Mouse (Mus musculus) erythroblast, embryonic 14.5 days (primary cell): ENCODE results near the gene Parp16. TPM values are rescaled to one million over a fixed set of nuclear protein-coding genes. Genes with fewer than 3 reads are reported as not detected.

Experiments used
- H3K27me3 ChIP-seq: 2 replicates; pipeline ENCODE4 v1.6.1; 2012; ENCODE audit warnings: inconsistent platforms; ENCODE audit not compliant: control insufficient read depth
- H3K36me3 ChIP-seq: 2 replicates; pipeline ENCODE4 v1.6.1; 2012; ENCODE audit warnings: mild to moderate bottlenecking, inconsistent platforms; ENCODE audit not compliant: control insufficient read depth
- H3K4me1 ChIP-seq: 2 replicates; pipeline ENCODE4 v1.6.1; 2012; ENCODE audit warnings: inconsistent platforms; ENCODE audit not compliant: control insufficient read depth
- H3K4me3 ChIP-seq: replicated peaks from 2 replicates; pipeline ENCODE3; 2012; ENCODE audit warnings: moderate library complexity, mild to moderate bottlenecking, inconsistent platforms
- H3K9me3 ChIP-seq: 2 replicates; pipeline ENCODE4 v1.6.1; 2012; ENCODE audit warnings: low read length, inconsistent platforms, mixed read lengths; ENCODE audit not compliant: control insufficient read depth
- GATA1 ChIP-seq: IDR thresholded peaks from 2 replicates; pipeline ENCODE4 v1.6.1; 2012; ENCODE audit warnings: low read length, inconsistent platforms, mixed read lengths
- TAL1 ChIP-seq: IDR thresholded peaks from 3 replicates; pipeline ENCODE4 v1.6.1; 2012; ENCODE audit warnings: low read length, inconsistent platforms, mixed read lengths
- polyA plus RNA-seq: library from polyadenylated mRNA; stranded (reverse); fragments of >175 nt; gene quantifications from 2 replicates; pipeline ENCODE4 v1.2.3, GENCODE M21; 2012

Gene Parp16
- polyA plus RNA-seq, 1 experiment, result 3.0 TPM

DNA sequence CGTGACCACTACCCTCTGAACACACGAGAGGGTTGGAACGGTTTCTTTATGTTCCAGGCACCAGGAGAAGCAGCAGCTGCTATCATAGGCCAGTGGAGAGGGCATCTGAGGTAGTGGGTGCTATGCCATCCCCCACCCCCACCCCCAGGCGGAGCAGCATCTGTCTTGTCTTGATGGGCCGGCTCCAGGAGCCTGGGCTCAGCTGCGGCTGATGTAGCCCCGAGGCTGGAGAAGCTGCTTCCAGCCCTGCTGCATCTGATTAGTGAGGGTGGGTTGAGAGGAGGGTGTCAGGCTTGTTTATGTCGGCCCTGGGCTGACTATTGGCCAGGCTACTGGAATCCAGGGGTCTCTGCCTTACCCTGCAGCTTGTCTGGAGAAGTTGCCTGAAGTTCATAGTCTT, 36.1 kb downstream of the Parp16 start:
- no peak for TF ChIP-seq TAL1
- no peak for TF ChIP-seq GATA1
- no peaks in the 10 kb centered on the region for H3K9me3 ChIP-seq
- H3K4me3 ChIP-seq, result no peak overlapping the region
- H3K27me3 ChIP-seq, result no peaks in the 10 kb centered on the region
- H3K36me3 ChIP-seq, result peaks cover 92% of the 10 kb centered on the region
- H3K4me1 ChIP-seq, result peaks cover 4% of the 10 kb centered on the region

DNA sequence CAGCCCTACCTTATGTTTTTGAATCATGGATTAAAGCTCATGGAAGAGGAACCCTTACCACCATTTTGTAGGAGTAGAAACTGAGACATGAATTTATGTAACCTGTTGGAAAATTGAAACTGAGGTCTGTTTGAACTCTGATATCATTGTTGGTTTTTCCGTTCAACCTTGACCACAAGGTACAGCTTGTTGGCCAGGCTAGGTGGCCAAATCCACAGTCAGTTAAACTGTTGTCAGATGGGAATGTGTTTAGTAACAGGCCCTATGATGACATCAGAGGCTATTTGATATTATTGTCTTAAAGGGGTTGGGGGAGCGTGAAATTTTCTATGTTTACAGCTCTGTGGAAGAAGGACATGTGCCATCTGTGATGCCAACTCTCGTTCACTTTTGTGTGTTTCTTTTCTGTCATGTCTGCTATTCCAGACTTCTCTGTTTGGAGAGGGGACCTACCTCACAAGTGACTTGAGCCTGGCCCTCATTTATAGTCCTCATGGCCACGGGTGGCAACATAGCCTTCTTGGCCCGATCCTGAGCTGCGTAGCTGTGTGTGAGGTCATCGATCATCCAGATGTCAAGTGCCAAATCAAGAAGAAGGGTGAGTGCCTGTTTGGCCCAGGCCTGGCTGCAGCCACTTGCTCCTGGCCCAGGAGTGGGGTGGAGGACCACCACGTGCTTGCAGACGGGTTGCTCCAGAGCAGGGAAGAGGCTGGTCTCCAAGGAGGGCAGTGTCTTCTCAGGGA, 38.3 kb downstream of the Parp16 start:
- Histone ChIP-seq H3K27me3 (no peaks in the 10 kb centered on the region), H3K36me3 (peaks cover 96% of the 10 kb centered on the region), H3K4me1 (peaks cover 4% of the 10 kb centered on the region), H3K4me3 (no peak overlapping the region), H3K9me3 (no peaks in the 10 kb centered on the region)
- TF ChIP-seq GATA1 (no peak), TAL1 (no peak)

DNA sequence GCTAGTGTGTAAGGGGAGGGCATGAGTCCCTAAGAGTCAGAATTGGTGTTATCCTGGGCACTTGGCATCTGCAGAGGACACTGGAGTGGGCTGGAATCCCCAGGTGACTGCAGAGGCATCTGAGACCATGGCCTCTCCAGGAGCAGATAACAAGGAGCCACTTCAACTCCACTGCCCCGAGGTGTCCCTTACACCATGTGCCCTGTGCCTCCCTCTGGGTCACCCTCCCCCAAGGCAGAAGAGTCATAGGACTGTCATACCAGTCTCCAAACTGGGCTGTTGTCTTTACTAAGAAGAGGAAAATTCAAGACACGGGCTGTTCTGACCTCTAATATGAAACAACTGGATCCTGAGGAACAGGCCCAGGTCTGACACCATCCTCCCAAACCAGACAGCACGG, 39.6 kb downstream of the Parp16 start:
- Histone ChIP-seq H3K27me3 (no peaks in the 10 kb centered on the region), H3K4me3 (no peak overlapping the region), H3K36me3 (peaks cover 86% of the 10 kb centered on the region), H3K4me1 (peaks cover 4% of the 10 kb centered on the region), H3K9me3 (no peaks in the 10 kb centered on the region)
- TF ChIP-seq GATA1 (no peak), TAL1 (no peak)

DNA sequence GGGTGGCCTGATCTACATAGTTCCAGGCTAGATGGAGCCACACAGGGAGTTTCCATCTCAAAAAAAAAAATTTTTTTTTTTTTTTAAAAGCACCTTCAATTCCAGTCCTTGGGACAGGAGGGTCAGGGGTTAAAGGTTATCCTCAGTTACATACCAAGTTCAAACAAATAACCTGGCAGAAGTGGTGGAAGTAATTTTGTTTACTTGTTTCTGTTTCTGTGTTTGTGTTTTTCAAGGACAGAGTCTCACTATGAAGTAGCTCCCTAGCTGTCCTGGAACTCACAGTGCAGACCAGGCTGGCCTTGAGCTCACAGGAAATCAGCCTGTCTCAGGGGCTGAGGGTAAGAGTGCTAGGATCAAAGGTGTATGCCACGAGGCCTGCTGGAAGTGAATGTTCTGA, 40.4 kb downstream of the Parp16 start:
- no peak overlapping the region for H3K4me3 ChIP-seq
- H3K4me1 ChIP-seq, result peaks cover 4% of the 10 kb centered on the region
- no peaks in the 10 kb centered on the region for H3K9me3 ChIP-seq
- TF ChIP-seq TAL1 (no peak), GATA1 (no peak)
- H3K27me3 ChIP-seq, result no peaks in the 10 kb centered on the region
- H3K36me3 ChIP-seq, result peaks cover 77% of the 10 kb centered on the region

DNA sequence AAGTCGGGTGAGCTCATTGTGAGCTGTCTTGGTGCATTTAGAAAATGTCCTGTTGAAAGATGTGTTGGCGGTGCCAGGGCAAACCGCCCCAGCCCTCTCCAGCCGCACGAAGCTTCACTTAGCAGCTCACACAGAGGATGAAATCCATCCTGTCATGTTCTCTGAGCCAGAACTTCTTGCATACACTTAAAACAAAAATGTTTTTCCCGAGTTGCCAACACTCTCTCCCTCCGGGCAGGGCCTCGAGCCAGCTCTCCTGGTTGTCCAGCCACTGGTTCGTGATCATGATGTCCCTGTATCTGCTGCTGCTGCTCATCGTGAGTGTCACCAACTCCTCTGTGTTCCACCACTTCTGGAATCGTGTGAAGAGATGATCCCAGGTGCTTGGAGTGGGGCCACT, 42.5 kb downstream of the Parp16 start:
- peaks cover 57% of the 10 kb centered on the region for H3K36me3 ChIP-seq
- H3K9me3 ChIP-seq, result no peaks in the 10 kb centered on the region
- peaks cover 4% of the 10 kb centered on the region for H3K4me1 ChIP-seq
- no peak for TF ChIP-seq GATA1
- TF ChIP-seq TAL1, result no peak
- H3K27me3 ChIP-seq, result no peaks in the 10 kb centered on the region
- no peak overlapping the region for H3K4me3 ChIP-seq

DNA sequence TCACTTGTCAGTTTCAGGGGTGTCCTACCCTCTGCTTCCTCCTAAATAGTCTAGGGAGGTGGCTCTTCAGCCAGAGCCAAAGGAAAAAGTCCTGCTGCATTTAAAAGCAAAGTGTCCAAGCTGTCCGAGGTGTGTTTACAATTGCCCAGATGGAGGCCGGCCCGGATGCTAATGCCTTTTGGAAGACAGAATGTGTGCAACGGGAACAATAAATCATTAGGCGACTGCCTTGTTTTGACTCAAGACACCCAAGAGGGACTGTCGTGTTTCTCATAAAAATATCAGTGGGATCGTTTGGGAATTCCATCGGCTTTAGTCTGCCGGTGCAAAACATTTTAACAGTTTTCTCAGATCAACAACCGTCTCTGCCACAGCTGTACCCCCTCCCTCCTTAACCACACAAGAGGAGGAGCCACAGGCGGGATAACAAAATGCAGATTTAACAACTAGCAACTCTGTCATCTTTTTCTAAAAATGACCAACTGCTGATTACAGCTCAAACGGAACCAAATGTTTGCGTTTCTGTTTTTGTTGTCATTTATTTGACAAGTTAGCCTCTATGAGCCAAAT, 43.1 kb downstream of the Parp16 start:
- Histone ChIP-seq H3K9me3 (no peaks in the 10 kb centered on the region), H3K4me1 (peaks cover 4% of the 10 kb centered on the region), H3K36me3 (peaks cover 50% of the 10 kb centered on the region), H3K4me3 (no peak overlapping the region), H3K27me3 (no peaks in the 10 kb centered on the region)
- TF ChIP-seq GATA1 (no peak), TAL1 (no peak)

DNA sequence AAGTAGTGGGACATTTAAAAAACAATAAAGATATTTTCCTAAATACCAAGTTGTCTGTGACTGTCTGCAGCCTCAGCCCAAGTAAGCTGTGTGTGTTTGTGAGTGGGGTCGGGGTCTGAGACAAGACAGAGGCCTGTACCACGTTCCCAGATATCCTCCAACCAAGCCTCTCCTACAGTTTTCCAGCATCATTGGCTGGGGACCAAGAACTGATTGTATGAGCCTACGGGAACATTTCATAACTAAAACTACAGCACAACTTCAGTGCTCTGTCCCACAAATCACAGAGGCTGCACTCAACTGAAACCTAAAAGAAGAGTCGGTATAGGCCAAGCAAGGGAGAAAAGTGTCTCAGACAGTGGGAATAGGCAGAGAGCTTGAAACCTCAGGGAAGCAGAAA, 44.0 kb downstream of the Parp16 start:
- Histone ChIP-seq H3K27me3 (no peaks in the 10 kb centered on the region), H3K4me1 (no peaks in the 10 kb centered on the region), H3K4me3 (no peak overlapping the region), H3K36me3 (peaks cover 43% of the 10 kb centered on the region), H3K9me3 (no peaks in the 10 kb centered on the region)
- no peak for TF ChIP-seq GATA1
- no peak for TF ChIP-seq TAL1

DNA sequence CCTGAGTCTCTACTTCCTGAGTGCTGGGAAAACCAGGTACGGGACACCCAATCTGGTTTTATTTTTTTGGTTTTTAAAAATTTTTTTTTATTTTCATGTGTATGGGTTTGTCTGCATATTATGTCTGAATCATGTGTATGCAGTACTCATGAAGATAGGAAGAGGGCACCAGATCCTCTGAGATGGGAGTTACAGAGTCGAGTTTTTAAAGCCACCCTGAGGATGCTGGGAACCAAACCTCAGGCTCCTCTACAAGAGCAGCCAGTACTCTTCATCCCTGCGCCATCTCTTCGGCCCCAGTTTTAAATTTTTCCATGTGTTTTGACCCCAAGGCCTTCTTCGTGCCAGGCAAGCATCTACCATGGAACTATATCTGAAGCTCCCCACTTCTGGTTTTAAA, 44.6 kb downstream of the Parp16 start:
- Histone ChIP-seq H3K36me3 (peaks cover 37% of the 10 kb centered on the region), H3K27me3 (no peaks in the 10 kb centered on the region), H3K4me1 (no peaks in the 10 kb centered on the region), H3K9me3 (no peaks in the 10 kb centered on the region), H3K4me3 (no peak overlapping the region)
- TF ChIP-seq GATA1 (no peak), TAL1 (no peak)

DNA sequence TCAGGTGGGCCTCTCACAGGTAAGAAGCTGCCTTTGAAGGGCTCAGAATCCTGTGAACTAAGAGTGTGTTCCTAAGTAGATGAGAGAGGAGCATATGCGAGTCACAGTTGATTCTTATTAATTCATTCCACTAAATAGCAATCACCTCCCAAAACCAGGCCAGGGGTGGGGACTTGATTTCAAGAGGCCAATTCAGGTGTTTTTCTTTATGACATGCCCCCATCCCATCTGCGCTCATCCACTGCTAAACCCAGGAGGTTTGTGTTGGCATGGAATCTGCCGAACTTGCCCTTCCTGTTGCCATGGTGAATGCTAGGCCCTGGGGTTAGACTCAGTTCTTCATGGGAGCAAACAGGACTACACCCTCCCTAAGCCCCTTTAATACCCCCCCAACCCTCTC, 45.4 kb downstream of the Parp16 start:
- TF ChIP-seq TAL1, result no peak
- TF ChIP-seq GATA1, result no peak
- H3K36me3 ChIP-seq, result peaks cover 30% of the 10 kb centered on the region
- no peaks in the 10 kb centered on the region for H3K9me3 ChIP-seq
- no peak overlapping the region for H3K4me3 ChIP-seq
- H3K4me1 ChIP-seq, result no peaks in the 10 kb centered on the region
- no peaks in the 10 kb centered on the region for H3K27me3 ChIP-seq
